16 mouse cellular contexts compared by ENCODE assay signal in the genomic region with DNA sequence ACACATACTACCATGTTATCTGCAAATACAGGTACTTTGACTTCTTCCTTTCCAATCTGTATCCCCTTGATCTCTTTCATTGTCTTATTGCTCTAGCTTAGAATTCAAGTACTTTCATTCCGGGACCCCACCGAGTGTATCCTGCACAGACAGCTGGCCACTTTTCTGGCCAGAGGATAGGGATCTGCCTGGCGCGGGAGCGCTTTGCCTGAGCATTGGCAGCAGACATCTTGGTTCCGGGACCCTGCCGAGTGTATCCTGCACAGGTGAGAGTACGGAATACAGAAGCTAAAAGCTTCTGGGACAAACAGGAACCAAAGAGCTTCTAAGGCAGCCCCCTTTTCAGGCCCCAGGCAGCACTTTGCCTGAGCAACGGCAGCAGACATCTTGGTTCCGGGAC. TPM values are rescaled to one million over a fixed set of nuclear protein-coding genes. Genes with fewer than 3 reads are reported as not detected.
"Had no signal": no experiment of that assay in that cellular context is flagged by ENCODE, and none has a peak within 500 bp of the region (broad histone marks: within the 10 kb centered on the region; RNA-seq: fewer than 3 reads in every experiment).

No protein-coding gene starts in this region.

RNA-seq across cellular contexts. Expression of gene Ces2e, which starts 16.4 kb away (rescaled TPM):
- total RNA-seq: gastrocnemius, adult 2 months; gastrocnemius, postnatal 10 days; granulocyte monocyte progenitor cell, adult 5-6 weeks; hematopoietic stem cell, adult 5-6 weeks; hindbrain, postnatal 0 days; layer of hippocampus, adult 18-20 months; layer of hippocampus, adult 8-10 months; layer of hippocampus, postnatal 14 days; layer of hippocampus, postnatal 36 days; left cerebral cortex, adult 18-20 months; left cerebral cortex, postnatal 25 days had no signal

RNA-seq across cellular contexts. Expression of gene Ces2f, which starts 37.5 kb away (rescaled TPM):
- total RNA-seq: gastrocnemius, adult 2 months; gastrocnemius, postnatal 10 days; gastrocnemius, postnatal 25 days; granulocyte monocyte progenitor cell, adult 5-6 weeks; heart, adult 2 months; heart, postnatal 36 days; hematopoietic stem cell, adult 5-6 weeks; hindbrain, postnatal 0 days; layer of hippocampus, adult 18-20 months; layer of hippocampus, adult 8-10 months; layer of hippocampus, postnatal 14 days; layer of hippocampus, postnatal 36 days; left cerebral cortex, adult 18-20 months; left cerebral cortex, adult 8-10 months; left cerebral cortex, postnatal 10 days; left cerebral cortex, postnatal 25 days had no signal

RNA-seq across cellular contexts. Expression of gene Ces2g, which starts 51.9 kb away (rescaled TPM):
- total RNA-seq: layer of hippocampus, postnatal 36 days had no signal
